Mouse (Mus musculus) adrenal gland, postnatal 36 days (tissue): ENCODE data around the gene E2f1. TPM values are rescaled to one million over a fixed set of nuclear protein-coding genes. Genes with fewer than 3 reads are reported as not detected.

Source experiments
- DNase-seq, 2 experiments: peaks; one replicate each; pipeline ENCODE4 v3.0.0; 2021; ENCODE audit warnings: mixed read lengths in 1 of 2
- long read RNA-seq, 2 experiments: library from polyadenylated mRNA; stranded (forward); transcript quantifications; one replicate each; pipeline ENCODE4 v2.0.0; 2021; ENCODE audit warnings: borderline sequencing depth in 2 of 2
- total RNA-seq, 2 experiments: library from RNA; stranded (reverse); gene quantifications; 2 replicates each; pipeline ENCODE4 v1.2.3; 2021

The E2f1 gene
- total RNA-seq = 1 to 10 TPM; 8.7 to 9.6 TPM
- long read RNA-seq, experiment 1, transcript E2f1-201 (7 exons, 2,755 nt) = major isoform, 28 of 37 reads
- long read RNA-seq, experiment 1, partial matches to known transcripts = 2 of 37 reads
- long read RNA-seq, experiment 1, other reads (novel, unspliced or antisense) = 3 of 37 reads
- long read RNA-seq, experiment 2, transcript E2f1-201 (7 exons, 2,755 nt) = major isoform, 9 of 11 reads
- long read RNA-seq, experiment 2, partial matches to known transcripts = 0 of 11 reads
- long read RNA-seq, experiment 2, other reads (novel, unspliced or antisense) = 0 of 11 reads

DNA sequence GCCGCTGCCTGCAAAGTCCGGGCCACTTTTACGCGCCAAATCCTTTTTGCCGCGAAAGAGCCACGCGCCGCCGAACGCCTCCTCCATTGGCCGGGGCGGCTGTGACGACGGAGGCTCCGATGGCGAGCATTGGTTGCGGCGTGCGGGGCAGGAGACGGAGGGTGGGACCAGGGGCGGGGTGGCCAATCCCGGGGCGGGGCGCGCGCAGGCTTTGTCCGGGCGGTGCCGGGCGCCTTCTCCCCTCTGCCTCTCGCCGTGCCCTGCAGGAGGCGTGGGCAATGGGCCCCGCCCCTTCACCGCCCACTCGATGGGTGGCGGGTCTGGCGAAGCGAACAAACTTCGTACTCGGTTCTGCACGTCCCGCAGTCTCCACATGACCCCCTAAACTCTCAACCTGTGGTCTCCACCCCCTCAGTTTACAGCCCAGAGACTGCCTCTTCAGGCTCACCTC is at the start of gene E2f1:
Gene E2f1, minus strand, starts transcription at position 57 of the 451 bp plus-strand sequence.
- DNase-seq = peak; percentile 97 to 99

DNA sequence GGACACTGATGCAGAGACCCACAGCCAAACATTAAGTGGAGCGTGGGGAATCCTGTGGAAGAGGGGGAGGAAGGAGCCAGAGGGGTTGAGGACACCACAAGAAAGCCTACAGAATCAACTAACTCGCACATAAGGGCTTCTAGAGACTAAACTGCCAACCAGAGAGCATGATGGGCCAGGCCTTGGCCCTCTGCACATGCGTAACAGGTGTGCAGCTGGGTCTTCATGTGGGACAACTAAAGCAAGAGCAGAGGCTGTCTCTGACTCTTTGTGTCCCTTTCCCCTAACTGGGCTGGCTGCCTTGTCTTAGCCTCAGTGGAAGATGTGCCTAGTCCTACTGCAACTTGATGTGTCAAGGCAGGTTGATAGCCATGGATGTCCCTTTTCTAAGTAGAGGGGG is 47.4 kb upstream of the E2f1 start:
- DNase-seq = no peak

DNA sequence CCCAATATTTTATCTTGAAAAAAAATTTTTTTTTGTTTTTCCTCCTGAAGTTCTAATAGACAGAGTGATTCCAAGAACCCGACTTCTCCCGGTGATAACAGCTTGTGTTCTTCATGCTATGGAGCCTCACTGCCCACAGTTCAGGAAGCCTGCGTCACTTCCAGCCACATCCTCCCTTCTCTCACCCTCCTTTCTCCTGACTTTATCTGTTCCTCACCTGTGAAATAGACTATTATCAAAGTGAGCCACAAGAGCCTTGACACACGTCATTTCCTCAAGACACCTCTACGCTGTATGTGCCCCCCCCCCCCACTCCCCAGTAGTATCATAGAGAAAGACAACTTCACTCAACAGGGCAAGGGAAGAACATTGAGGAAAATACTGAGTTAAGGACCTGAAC is 46.0 kb upstream of the E2f1 start:
- DNase-seq = no peak

DNA sequence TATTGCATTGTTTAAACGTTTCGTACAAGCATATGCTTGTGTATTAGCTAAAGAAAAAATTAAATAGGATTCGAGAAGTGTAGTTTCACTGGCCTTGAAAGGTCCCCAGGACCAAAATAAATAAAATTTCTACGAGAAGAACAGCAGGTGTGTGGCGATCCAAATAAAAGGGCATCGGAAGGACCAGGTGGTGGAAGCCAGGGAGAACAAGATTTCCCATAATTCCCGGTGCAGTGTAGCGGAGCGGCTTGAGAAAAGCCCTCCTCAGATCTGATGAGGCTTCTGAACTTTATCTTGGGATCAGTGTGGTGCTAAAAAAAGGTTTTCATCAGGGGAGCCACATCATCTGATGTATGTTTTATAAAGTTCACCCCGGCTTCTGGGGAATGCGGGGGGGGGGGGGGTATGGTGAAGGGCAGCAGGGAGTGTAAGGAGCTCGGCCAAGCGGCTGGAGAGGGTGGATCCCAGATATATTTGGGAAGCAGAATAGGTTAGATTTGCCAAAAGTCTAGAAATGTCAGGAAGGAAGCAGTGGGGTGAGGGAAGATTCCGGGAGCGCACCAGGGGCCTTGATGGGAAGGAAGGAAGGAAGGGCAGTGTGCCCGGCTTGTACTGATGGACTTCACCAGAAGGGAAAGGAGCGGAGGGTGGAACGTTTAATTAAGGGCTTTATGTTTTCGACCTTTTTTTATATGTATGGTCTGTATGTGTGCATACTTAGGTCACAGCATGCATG is 45.3 kb upstream of the E2f1 start:
- peak in 1 of 2 experiments; percentile 26 for DNase-seq

DNA sequence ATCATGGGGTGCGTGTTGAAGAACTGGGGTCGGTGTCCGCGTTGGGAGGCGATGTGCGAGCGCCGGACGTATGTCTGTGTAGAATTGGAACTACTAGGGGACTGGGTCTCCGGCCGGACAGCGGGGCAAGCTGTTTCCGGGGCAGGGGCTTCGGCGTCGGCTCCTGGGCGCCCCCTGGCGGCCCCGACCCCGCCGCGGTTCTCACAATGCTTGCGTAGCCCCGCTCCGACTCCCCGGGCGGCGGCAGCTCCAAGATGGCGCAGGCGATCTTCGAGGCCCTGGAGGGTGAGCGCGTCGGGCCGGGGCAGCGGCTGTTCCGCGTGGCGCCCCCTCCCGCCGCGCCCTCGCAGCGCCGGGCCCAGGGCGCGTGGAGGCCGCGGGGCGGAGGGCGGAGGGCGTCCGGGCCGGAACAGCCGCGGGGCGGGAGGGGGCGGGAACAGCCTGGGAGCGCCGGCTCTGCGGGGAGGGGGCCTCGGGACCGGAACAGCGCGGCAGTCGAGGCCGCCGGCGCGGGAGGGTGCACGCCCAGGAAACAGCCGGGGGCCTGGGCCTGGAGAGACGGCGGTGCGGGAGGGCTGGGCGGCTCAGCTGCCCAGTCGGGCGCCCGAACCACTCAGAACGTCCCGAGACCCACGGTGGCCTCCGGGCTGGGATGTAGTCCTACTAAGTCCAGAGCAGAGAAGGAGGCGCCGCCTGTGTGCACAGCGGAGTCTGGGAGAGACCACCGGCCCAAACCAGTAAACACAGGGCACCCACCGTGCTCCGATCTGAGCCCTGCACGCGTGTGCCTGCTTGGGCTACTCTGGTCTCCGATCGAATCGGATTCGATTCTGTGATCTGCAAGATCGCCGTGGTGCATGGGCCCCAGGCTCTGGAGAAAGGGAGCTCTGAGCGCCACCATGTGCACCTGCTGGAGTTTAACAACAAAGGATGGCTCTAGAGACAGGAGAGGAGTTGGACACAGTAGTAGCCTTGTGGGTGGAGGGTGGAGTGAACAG is 43.7 kb upstream of the E2f1 start, which contains the start of the genes Zfp341 and 4930519P11Rik:
Gene Zfp341, plus strand, starts transcription at position 180 of the 998 bp plus-strand sequence.
Gene 4930519P11Rik, minus strand, starts transcription at position 320 of the 998 bp plus-strand sequence.
- DNase-seq = peak; percentile 91 to 95

DNA sequence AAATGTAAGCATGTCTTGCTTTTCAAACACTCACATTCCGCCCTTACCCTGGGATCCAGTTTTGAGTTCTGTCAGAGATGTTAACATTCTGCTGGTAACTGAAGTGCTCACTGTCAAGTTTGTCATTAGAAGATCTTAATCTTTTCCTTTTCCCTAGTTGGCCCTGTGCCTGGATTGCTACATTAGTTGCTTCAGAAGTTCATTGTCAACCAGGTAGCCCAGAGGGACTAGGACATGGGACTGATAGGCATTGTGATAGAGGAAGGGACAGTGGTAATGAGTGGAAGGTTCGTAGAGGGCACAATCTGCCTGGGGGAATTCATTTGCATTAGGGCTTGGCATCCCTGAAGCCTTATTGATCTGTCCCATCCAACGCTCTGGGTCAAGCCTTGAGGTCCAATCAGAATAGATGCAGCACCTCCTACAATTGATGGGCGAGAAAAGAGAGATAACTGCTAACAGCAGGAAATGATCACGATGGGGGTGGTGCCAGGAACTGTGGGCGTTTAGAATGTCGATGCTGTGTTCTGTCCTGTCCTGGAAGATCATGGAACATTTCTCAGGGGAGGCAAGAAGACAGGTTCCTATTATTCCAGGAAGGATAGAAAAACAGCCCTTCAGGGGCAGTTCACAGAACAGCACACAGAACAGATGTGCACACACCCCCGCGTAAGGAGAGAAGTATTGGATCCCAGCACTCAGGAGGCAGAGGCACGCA is 39.5 kb upstream of the E2f1 start:
- DNase-seq = no peak

DNA sequence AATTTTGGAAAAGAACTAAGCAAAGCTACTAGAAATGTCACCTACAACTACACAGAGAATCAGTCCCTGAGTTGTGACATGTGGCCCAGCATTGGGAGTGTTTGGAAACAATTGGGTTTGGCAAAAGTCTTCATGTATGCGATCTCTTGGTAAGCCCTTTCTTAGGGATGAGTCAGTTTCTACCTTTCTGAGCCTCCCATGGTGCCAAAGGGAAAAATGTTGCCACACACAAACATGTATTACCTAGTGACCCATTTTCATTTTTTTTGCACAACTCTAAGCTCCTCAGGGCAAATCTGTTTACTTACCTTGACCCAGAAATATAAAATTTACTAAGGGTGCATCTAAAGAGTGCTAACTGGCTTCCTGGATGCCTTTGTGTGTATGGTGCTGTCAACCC is 37.3 kb upstream of the E2f1 start:
- no peak for DNase-seq

DNA sequence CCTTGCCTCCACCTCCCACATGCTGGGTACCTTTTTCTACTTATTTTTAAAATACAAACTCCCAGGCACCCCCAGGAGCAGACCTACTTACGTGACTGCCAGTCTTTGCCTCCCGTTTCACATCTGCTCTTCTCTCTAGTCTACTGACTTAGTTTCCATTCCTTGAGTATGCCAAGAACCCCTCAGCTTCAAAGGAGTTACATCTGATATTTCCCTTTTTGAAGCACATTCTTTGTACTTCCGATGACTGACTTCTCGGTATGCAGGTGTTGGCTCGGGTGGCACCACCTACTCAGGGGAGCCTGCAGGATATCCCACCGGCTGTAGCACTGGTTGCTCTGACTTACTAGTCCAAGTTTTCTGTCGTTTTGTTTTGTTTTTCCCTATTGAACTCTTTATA is 34.5 kb upstream of the E2f1 start:
- DNase-seq = no peak

DNA sequence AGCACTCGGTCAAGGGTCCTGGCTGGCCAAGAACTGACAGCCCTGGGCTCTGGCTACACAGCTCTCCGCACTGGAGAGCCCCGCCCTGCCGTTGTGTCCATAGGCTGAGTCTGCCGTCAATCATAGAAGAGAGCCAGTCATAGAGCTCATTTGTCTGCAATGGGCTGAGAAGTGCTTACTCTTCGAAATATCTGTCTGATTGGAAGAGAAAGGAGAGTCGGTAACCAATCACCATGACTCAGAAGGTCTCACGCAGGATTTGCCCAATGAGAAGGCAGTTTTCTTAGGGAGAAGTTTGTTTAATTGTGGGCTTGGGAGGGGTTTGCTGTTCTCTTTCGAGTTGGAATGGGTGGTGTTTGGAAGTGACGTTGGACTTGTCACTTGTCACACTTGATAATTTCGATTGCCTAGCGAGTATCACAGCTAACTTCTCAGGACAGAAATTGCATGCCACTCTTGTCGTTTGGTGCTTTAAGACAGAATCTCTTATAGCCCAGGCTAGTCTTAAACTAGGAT is 34.0 kb upstream of the E2f1 start, which contains the start of gene Pxmp4:
Gene Pxmp4, minus strand, starts transcription at position 71 of the 516 bp plus-strand sequence.
- DNase-seq = peak; percentile 97 to 99

DNA sequence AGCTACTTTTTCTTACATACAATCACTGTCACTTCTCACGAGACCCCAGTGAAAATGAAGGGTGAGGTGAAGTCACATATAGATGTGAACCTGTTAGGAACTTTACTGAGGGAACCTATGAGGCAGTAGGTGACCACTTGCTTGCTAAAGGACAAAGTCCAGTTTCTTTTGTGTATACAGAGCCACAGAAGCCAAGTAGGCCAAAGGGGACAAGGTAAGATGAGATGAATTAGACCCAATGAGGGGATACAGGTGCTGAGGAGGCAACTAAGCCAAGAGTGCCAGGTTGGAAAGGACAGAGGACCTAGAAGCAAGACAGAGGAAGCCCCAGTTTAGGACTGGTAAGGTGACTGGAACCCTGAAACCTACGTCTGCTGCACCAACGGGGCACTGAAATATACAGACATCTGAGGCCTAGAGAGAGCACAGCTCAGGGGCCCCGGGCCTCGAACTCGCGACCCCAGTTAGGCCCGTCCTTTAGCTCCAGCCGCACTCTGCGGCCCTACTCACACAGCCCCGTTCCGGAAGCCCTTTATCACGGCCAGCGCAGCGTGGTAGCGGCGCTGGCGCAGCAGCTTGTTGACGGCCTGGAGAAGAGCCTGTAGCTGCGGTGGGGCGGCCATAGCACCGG is 33.4 kb upstream of the E2f1 start:
- no peak for DNase-seq

DNA sequence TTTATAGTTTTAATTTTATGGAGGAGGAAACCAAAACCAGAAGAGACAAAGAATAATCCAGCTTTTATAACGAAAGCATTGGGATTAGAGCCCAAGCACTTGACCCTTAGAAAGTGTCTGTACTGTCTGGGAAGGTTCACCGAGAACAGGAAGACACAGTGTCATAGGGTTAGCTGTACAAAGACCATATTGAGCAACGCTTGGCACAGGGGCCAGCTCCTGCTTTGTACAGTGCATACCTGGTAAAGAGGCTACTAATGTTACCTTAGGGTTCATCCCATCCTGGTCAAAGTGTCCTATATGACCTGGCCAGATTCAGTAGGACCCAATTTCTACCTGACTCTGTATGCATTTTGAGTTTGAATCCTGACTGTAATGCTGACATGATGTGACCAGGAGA is 31.6 kb upstream of the E2f1 start:
- DNase-seq = no peak

DNA sequence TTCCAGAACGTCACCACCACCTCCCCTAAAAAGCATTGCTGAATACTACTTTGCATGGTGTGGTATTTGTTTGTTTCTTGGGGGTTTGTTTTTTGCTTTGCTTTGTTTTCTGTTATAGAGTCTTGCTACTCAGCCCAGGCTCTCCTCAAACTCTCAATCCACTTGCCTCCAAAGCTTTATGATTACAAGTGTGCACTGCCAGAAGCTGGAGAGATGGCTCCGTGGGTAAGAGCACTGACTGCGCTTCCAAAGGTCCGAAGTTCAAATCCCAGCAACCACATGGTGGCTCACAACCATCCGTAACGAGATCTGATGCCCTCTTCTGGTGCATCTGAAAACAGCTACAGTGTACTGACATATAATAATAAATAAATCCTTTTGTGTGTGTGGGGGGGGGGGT is 30.9 kb upstream of the E2f1 start:
- DNase-seq = no peak

DNA sequence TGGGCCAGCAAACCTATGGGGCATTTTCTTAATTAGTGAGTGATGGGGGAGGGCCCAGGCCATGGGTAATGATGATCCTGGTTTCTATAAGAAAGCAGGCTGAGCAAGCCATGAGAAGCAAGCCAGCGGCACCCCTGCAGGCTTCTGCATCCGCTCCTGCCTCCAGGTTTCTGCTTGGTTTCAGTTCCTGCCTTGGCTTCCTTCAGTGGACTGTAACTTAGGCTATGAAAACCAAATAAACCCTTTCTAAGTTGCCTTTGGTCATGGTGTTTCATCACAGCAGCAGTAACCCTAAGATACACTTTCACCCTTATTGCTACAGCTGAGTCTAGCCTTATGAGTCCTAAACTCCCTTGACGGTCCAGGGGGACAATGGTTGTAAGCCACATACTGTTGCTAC is 27.7 kb upstream of the E2f1 start:
- no peak for DNase-seq

DNA sequence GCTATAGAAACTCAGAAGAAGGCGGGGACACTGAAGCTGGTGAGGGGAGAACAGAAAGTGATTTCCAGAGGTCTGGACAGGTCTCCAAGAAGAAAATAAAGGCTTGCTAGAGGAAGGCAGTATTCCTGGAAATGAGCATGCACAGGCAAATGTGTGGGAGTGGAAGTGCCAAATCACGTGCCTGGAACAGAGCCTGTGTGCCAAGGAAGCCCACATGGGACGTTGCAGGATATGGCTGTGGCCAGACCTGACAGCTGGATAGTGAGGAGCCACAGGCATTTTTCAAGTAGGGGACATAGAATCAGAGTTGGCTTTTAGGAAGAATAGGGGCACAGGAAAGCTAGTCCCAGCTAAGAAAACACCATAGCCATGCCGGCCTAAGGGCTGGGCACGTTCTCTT is 26.1 kb upstream of the E2f1 start:
- DNase-seq = peak in 1 of 2 experiments; percentile 28

DNA sequence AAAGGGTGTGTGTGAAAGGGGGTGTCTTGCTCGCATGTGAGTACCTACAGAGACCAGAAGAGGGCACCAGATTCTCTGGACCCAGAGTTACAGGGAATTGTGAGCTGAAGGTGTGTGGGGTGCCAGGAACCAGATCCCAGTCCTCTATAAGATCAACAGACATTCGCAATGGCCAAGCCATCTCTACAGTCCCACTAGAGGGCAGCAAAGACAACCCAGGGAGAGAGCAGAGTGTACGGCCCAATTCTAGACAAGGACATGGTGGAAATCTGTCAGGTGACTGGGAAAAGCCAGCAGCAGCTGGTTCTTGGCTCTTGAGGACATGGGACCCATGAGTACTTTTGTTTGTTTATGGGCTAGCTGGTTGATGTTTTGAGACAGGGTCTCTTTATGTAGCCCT is 23.3 kb upstream of the E2f1 start:
- peak; percentile 37 to 62 for DNase-seq

DNA sequence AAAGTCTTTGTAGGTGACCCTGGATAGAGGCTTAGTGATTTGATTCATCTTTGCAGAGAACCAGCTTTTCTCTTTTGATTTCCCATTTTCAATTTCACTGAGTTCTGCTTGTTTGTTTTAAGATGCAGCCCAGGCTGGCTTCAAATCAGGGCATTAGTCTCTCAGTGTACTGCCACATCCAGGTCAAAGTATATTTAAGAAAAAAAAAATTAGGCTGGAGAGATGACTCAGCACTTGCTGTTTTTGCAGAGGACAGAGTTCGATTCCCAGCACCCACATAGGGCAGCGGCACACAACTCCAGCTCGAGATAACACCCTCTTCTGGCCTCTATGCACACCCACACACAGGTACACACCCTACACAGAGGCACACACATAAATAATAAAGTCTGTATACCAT is 21.5 kb upstream of the E2f1 start:
- DNase-seq = no peak

DNA sequence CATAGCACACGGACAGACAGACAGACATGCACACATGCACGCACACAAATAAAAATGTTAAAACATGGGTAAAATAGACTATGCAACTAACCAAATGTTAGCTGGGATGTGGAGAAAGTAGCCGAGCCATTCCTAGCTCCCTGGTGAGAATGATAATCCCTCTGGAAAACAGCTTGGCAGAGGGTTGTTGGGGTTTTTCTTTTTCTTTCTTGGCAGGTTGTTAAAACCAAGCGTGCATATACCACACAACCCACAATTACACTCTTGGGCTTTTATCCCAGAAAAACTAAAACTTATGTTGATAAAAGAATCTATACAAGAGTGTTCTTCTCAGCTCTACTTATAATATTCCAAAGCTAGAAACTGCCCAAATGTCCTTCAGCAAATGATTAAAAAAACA is 19.4 kb upstream of the E2f1 start:
- DNase-seq = no peak

DNA sequence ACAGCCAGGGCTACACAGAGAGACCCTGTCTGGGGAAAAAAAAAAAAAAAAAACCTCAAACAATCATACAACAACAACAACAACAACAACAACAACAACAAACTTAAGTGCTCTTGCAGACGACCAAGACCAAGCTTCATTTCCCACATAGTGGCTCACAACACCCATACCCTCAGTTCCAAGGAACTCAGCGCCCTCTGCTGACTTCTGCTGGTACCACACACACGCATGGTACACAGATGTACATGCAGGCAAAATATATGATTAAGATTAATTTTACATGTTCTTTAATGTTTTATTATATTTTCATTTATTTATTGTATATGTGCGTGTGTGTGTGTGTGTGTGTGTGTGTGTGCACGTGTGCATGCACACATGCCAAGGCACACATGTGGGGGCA is 16.7 kb upstream of the E2f1 start:
- peak in 1 of 2 experiments; percentile 37 for DNase-seq

DNA sequence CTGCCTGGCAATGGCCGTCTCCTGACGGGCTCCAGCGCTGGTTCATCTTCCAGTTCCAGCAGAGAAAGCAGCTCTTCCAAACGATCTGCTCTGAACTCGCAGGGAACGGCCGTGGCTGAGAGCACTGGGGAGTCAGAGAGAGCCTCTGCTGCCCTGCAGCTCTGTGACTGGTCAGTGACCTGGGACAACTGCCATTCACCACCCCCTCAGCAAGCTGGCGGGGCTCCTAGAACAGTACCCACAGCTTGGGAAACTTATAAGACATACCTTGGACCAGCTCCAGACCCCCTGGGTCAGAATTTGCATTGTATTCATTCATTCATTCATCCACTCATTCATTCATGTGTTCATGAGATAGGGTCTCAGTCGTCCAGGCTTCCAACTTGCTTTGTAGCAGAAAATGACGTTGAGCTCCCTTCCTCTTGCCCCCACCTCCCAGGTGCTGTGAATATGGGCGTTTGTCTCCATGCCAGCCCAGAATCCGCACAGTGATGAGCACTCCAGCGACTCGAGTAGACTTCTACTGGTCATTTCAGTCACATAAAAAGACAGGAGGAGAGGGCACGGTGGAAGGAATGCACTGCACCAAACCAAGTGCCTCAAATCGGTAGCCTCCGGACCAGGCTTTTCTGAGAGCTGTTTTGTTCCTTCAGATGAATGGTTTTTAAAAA is 15.4 kb upstream of the E2f1 start:
- DNase-seq = no peak
